Mouse (Mus musculus) lung, adult 10 weeks (tissue): ENCODE measurements around the gene Lyzl6. TPM values are rescaled to one million over a fixed set of nuclear protein-coding genes. Genes with fewer than 3 reads are reported as not detected.

Source experiments
- polyA plus RNA-seq: library from polyadenylated mRNA; stranded (reverse); fragments of 350-450 nt; fragmentation: Illumina TruSeq; extraction: RNeasy Lipid Tissue Mini Kit (QIAGEN cat#74804); gene quantifications from one replicate; pipeline ENCODE4 v1.2.3, GENCODE M21; 2014; ENCODE audit warnings: low read depth, low replicate concordance; ENCODE audit not compliant: insufficient read depth

Lyzl6 gene
- polyA plus RNA-seq = not detected

GRCm38 (mm10) chr11:103638790-103639189 is at the start of gene Lyzl6:
Gene Lyzl6 (minus strand): TSS chr11:103638890.

GRCm38 (mm10) chr11:103649301-103649982 is 10.8 kb upstream of the Lyzl6 start, which contains the start of gene Rprml:
Gene Rprml (plus strand): TSS chr11:103649570.

GRCm38 (mm10) chr11:103621040-103621439 is 17.6 kb downstream of the Lyzl6 start, which contains the start of gene Gm884:
Gene Gm884 (minus strand): TSS chr11:103621140.

Other genes starting within 250 kb of the Lyzl6 start
- 11.0 TPM for gene Plekhm1, start 226.2 kb downstream of the Lyzl6 start, polyA plus RNA-seq
- gene Lrrc37a, start 134.3 kb downstream of the Lyzl6 start, polyA plus RNA-seq = not detected
- gene Gm884, start 17.8 kb downstream of the Lyzl6 start, polyA plus RNA-seq = not detected
- 4.9 TPM for gene Rprml, start 10.7 kb upstream of the Lyzl6 start, polyA plus RNA-seq
- gene Gosr2, start 59.0 kb upstream of the Lyzl6 start, polyA plus RNA-seq = 42.2 TPM
- 0.04 TPM for gene Wnt9b, start 110.9 kb upstream of the Lyzl6 start, polyA plus RNA-seq
- gene Wnt3, start 135.3 kb upstream of the Lyzl6 start, polyA plus RNA-seq = not detected